Mouse (Mus musculus) midbrain, embryonic 10.5 days (tissue): ENCODE data around the gene Zbtb45. TPM values are rescaled to one million over a fixed set of nuclear protein-coding genes. Genes with fewer than 3 reads are reported as not detected.
A peak's percentile ranks its signal among the peaks of the same experiment; 100 is the strongest.

ENCODE experiments used
- DNase-seq: peaks from one replicate; pipeline ENCODE4 v3.0.0-alpha.2; 2017; ENCODE audit warnings: low spot score
- H3K27ac ChIP-seq: fragments of 300-500 bp; sonication (generic); replicated peaks from 2 replicates; pipeline ENCODE4 v1.5.1; 2016; ENCODE audit warnings: mild to moderate bottlenecking
- H3K27me3 ChIP-seq: fragments of 300-500 bp; sonication (generic); 2 replicates; pipeline ENCODE4 v1.6.1; 2016; ENCODE audit warnings: low read depth, mild to moderate bottlenecking; ENCODE audit not compliant: poor library complexity, severe bottlenecking
- H3K36me3 ChIP-seq: fragments of 300-500 bp; sonication (generic); 2 replicates; pipeline ENCODE4 v1.6.1; 2016; ENCODE audit warnings: mild to moderate bottlenecking, moderate library complexity
- H3K4me1 ChIP-seq: fragments of 300-500 bp; sonication (generic); 2 replicates; pipeline ENCODE4 v1.6.1; 2016
- H3K4me3 ChIP-seq: fragments of 300-500 bp; sonication (generic); 2 replicates; pipeline ENCODE4 v1.5.1; 2016; ENCODE audit warnings: mild to moderate bottlenecking, moderate library complexity
- H3K9me3 ChIP-seq: fragments of 300-500 bp; sonication (generic); replicated peaks from 2 replicates; pipeline ENCODE4 v1.6.1; 2016; ENCODE audit warnings: mild to moderate bottlenecking
- WGBS: fragments of 180-500 bp; shearing (Covaris S2); methylation state at CpG from one replicate; pipeline ENCODE4 v1.1.7; 2016; 5-methylcytosine and 5-hydroxymethylcytosine counted together
- polyA plus RNA-seq: library from polyadenylated mRNA; unstranded; fragments of >200 nt; fragmentation: Nextera tagmentation; extraction: Ambion mirVana; gene quantifications from 2 replicates; pipeline ENCODE4 v1.2.1, GENCODE M21; 2016

The Zbtb45 gene
- polyA plus RNA-seq, 1 experiment from 2014 or later, result 32.7 TPM

DNA sequence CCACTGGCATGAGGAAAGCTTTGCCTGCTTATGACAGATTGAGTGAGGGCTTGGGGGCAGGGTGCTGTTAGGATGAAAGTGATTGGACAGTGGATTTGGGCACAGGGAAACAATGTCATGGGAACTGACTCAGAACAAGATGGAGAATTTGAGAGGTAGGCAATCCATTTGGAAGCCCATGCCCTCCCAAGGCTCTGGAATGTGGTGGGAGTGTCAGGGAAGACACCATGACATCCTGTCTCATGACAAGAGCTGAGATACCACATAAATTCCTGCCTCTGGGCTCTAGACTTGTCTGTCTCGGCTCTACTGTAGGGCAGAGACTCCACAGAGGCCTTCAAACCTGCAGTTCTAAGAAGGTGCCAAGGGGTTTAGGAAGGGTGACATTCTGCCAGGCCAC, 31.4 kb upstream of the Zbtb45 start:
- Histone ChIP-seq H3K4me1 (peaks cover 49% of the 10 kb centered on the region), H3K27ac (no peak overlapping the region), H3K27me3 (peaks cover 57% of the 10 kb centered on the region), H3K4me3 (no peak overlapping the region), H3K36me3 (peaks cover 5% of the 10 kb centered on the region), H3K9me3 (peaks cover 11% of the 10 kb centered on the region)
- no peak for DNase-seq
- WGBS, result 91% methylated on average over 1 of the region's 1 CpGs

GRCm38 (mm10) chr7:13039181-13039580, 29.3 kb upstream of the Zbtb45 start:
- Histone ChIP-seq H3K27me3 (peaks cover 40% of the 10 kb centered on the region), H3K36me3 (peaks cover 20% of the 10 kb centered on the region), H3K27ac (peak overlapping the region; percentile 99), H3K4me3 (peak overlapping the region; percentile 77), H3K9me3 (peaks cover 11% of the 10 kb centered on the region), H3K4me1 (peaks cover 59% of the 10 kb centered on the region)
- WGBS, result 89% methylated on average over 1 of the region's 1 CpGs
- DNase-seq, result no peak

DNA sequence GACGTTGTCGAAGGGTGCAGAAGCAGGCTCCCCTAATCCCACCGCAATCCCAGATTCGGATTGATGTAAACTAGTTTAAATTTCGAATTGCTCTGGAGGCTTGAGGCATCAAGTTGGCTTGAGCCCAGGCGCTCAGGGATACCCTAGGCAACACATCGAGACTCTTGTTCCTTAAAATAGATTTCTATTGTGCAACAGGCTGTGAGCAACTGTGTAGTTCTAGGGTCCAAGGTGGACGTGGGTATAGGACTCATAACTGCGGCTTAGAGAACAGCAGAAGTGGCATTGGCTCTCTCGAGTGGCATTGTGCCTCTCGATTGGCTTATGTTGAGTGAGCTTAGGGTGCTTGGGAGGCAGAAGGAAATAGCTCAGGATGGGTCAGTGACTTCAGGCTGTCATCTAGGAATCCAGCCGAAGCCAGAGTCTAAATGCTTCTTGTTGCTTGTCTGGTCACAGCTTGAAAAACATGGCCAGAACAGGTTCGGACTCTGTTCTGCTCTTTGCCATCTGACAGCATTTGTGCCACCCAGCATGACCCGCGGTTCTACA, 28.9 kb upstream of the Zbtb45 start:
- Histone ChIP-seq H3K4me1 (peaks cover 59% of the 10 kb centered on the region), H3K9me3 (peaks cover 11% of the 10 kb centered on the region)
- 28% methylated on average over 15 of the region's 15 CpGs for WGBS

DNA sequence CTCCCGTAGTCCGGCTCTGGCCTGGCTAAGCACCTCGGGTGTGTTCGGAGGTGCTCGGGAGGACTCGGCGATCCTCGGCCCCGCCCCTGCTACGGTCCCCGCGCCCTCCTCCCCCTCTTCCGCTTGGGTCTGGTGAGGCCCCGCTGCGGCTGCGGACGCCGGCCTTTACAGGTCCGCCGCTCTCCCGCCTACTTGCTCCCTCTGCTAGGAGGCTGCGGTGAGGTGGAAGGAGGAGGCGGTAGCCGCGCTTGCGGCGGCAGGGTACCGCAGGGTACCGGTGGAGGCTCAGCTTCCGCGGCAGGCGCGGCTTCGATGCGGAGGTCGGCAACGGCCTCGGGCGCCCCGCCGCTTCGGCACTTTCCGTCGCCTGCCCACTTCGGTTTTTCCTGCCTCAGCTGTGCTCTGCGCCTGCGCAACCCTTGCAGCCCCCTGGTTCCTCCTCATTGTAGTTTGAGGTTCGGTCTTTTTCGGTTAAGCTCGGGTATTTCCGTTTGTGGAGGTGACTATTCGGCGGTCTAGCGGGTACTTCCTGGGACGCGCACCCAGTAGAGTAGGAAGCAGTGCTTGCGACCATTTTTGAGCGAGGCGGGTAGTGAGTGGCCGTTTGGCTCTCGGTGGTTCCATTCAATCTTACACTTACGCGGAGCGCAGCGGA, 28.2 kb upstream of the Zbtb45 start, which contains the start of gene Ube2m:
Gene Ube2m (minus strand): TSS at position 375 of the 655 bp plus-strand sequence.
- Histone ChIP-seq H3K4me3 (peak within 1 kb of the TSS; percentile 77), H3K27ac (peak within 1 kb of the TSS; percentile 99), H3K27me3 (peaks cover 28% of the 10 kb centered on the region), H3K4me1 (peaks cover 59% of the 10 kb centered on the region), H3K9me3 (peaks cover 4% of the 10 kb centered on the region), H3K36me3 (peaks cover 28% of the 10 kb centered on the region)
- DNase-seq, result peak; percentile 99
- WGBS, result under 1% methylated on average over 65 of the region's 65 CpGs

More for the DNA sequence above, 28.9 kb upstream of the Zbtb45 start:
- peaks cover 35% of the 10 kb centered on the region for H3K27me3 ChIP-seq
- peak overlapping the region; percentile 77 for H3K4me3 ChIP-seq
- peak overlapping the region; percentile 99 for H3K27ac ChIP-seq
- H3K36me3 ChIP-seq, result peaks cover 22% of the 10 kb centered on the region
- DNase-seq, result no peak

DNA sequence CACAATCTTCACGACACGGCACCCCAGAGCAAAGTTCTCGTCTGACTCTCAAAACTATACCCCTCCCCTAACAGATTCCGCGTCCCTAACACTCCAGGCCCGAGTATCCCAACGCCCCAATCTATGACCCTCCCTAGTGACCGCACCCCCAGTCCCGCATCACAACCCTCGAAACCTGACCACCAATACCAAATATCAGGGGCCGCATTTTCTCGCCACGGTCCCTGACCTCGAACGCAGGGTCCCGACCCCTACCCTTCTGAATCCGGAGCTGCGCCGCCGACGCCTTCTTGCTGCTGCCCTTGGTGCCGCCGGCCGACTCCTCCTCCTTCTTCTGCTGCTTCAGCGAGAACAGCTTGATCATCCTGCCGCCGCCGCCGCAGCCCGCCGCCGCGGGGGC, 27.5 kb upstream of the Zbtb45 start:
- no peak for DNase-seq
- under 1% methylated on average over 32 of the region's 33 CpGs for whole genome bisulfite sequencing
- Histone ChIP-seq H3K27me3 (peaks cover 21% of the 10 kb centered on the region), H3K9me3 (no peaks in the 10 kb centered on the region), H3K4me1 (peaks cover 66% of the 10 kb centered on the region), H3K27ac (peak overlapping the region; percentile 99), H3K36me3 (peaks cover 32% of the 10 kb centered on the region), H3K4me3 (peak overlapping the region; percentile 77)

- Histone ChIP-seq H3K36me3 (peaks cover 37% of the 10 kb centered on the region), H3K4me1 (peaks cover 71% of the 10 kb centered on the region), H3K27ac (peak overlapping the region; percentile 99), H3K27me3 (peaks cover 16% of the 10 kb centered on the region), H3K4me3 (peak overlapping the region; percentile 77), H3K9me3 (no peaks in the 10 kb centered on the region)
- no peak for DNase-seq
- WGBS, result 54% methylated on average over 4 of the region's 4 CpGs
Measured at GRCm38 (mm10) chr7:13036806-13037205, 27.0 kb upstream of the Zbtb45 start.

- Histone ChIP-seq H3K36me3 (peaks cover 52% of the 10 kb centered on the region), H3K4me1 (peaks cover 68% of the 10 kb centered on the region), H3K4me3 (peak overlapping the region; percentile 77), H3K27me3 (peaks cover 1% of the 10 kb centered on the region; the same call in 1 of the 2 replicates), H3K9me3 (no peaks in the 10 kb centered on the region), H3K27ac (peak overlapping the region; percentile 89)
- no peak for DNase-seq
- 90% methylated on average over 17 of the region's 17 CpGs for WGBS
Measured at GRCm38 (mm10) chr7:13035211-13035855, 25.5 kb upstream of the Zbtb45 start.

- Histone ChIP-seq H3K36me3 (peaks cover 62% of the 10 kb centered on the region), H3K27ac (peak within 1 kb of the TSS; percentile 89), H3K27me3 (no peaks in the 10 kb centered on the region), H3K9me3 (no peaks in the 10 kb centered on the region), H3K4me1 (peaks cover 58% of the 10 kb centered on the region), H3K4me3 (peak within 1 kb of the TSS; percentile 77)
- WGBS, result 2% methylated on average over 45 of the region's 45 CpGs
- DNase-seq, result peak; percentile 99
Measured at GRCm38 (mm10) chr7:13034148-13034977, 24.5 kb upstream of the Zbtb45 start, which contains the start of gene Chmp2a. Gene Chmp2a, minus strand, starts transcription at chr7:13034807.

DNA sequence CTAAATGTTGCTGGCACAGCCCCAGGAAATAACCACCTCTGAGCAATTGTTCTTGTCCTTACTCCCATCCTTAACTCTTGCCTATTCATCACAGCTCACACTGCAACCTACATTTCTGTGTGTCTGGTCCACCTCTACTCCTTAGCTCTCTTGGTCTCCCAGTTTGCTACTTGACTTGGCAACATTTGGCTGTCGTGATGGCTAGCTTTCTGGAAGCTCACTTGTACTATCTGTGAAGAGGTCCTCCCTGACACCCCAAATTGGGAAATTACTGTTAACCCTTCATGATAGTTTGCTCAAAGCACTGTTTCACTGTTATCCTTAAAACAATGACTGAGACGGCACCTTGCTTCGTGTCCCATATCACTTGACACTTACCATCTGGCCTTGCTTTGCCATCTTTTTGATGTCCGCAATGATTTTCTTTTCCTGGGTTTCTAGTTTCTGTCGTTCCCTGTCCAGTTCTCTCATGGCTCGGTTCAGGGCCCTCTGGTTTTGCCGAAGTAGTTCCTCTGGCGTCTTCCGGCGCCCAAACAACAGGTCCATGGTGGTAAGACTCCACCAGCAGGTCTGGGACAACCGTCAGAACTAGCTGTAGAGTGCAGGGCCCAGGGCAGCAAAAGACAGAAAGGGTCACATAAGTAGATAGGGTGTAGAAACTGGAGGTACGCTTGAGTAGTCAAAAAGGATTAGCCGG, 23.8 kb upstream of the Zbtb45 start:
- H3K36me3 ChIP-seq, result peaks cover 69% of the 10 kb centered on the region
- H3K4me1 ChIP-seq, result peaks cover 51% of the 10 kb centered on the region
- H3K4me3 ChIP-seq, result peak overlapping the region; percentile 77
- 53% methylated on average over 13 of the region's 13 CpGs for WGBS
- H3K27ac ChIP-seq, result peak overlapping the region; percentile 89
- no peak for DNase-seq
- H3K27me3 ChIP-seq, result no peaks in the 10 kb centered on the region
- no peaks in the 10 kb centered on the region for H3K9me3 ChIP-seq

GRCm38 (mm10) chr7:13032541-13032940, 22.7 kb upstream of the Zbtb45 start:
- H3K4me3 ChIP-seq, result 0 out of 2 replicates have a peak overlapping the region, but pooled peaks have one; percentile 18
- H3K9me3 ChIP-seq, result no peaks in the 10 kb centered on the region
- peaks cover 80% of the 10 kb centered on the region for H3K36me3 ChIP-seq
- H3K4me1 ChIP-seq, result peaks cover 51% of the 10 kb centered on the region
- no peaks in the 10 kb centered on the region for H3K27me3 ChIP-seq
- no peak for DNase-seq
- WGBS, result 96% methylated on average over 7 of the region's 7 CpGs
- no peak overlapping the region for H3K27ac ChIP-seq

- Histone ChIP-seq H3K9me3 (no peaks in the 10 kb centered on the region), H3K4me3 (0 out of 2 replicates have a peak overlapping the region, but pooled peaks have one; percentile 18), H3K36me3 (peaks cover 86% of the 10 kb centered on the region), H3K27ac (no peak overlapping the region), H3K4me1 (peaks cover 54% of the 10 kb centered on the region), H3K27me3 (no peaks in the 10 kb centered on the region)
- DNase-seq, result no peak
- WGBS, result 93% methylated on average over 2 of the region's 2 CpGs
Measured at GRCm38 (mm10) chr7:13031983-13032382, 22.1 kb upstream of the Zbtb45 start.

GRCm38 (mm10) chr7:13031069-13031468, 21.2 kb upstream of the Zbtb45 start:
- WGBS, result 80% methylated on average over 5 of the region's 5 CpGs
- H3K36me3 ChIP-seq, result peaks cover 91% of the 10 kb centered on the region

More at GRCm38 (mm10) chr7:13031069-13031468, 21.2 kb upstream of the Zbtb45 start:
- DNase-seq, result no peak
- peaks cover 54% of the 10 kb centered on the region for H3K4me1 ChIP-seq
- no peaks in the 10 kb centered on the region for H3K9me3 ChIP-seq
- no peak overlapping the region for H3K4me3 ChIP-seq
- H3K27me3 ChIP-seq, result no peaks in the 10 kb centered on the region
- no peak overlapping the region for H3K27ac ChIP-seq
